Mouse (Mus musculus) adrenal gland, adult 18-20 months (tissue): Measurements from ENCODE around the gene Cpn2. TPM values are rescaled to one million over a fixed set of nuclear protein-coding genes. Genes with fewer than 3 reads are reported as not detected.

Experiments
- DNase-seq, 2 experiments: peaks; one replicate each; pipeline ENCODE4 v3.0.0; 2021 to 2022; ENCODE audit warnings: low spot score in 2 of 2
- total RNA-seq, 2 experiments: library from RNA; stranded (reverse); gene quantifications; 1 replicate in 1 of 2; 2 replicates in 1 of 2; pipeline ENCODE4 v1.2.3; 2021

The Cpn2 gene
- total RNA-seq, 2 experiments from 2014 or later = 1.1 to 2.6 TPM

GRCm38 (mm10) chr16:30280676-30281297 is 13.5 kb upstream of the Cpn2 start:
- no peak for DNase-seq

DNA sequence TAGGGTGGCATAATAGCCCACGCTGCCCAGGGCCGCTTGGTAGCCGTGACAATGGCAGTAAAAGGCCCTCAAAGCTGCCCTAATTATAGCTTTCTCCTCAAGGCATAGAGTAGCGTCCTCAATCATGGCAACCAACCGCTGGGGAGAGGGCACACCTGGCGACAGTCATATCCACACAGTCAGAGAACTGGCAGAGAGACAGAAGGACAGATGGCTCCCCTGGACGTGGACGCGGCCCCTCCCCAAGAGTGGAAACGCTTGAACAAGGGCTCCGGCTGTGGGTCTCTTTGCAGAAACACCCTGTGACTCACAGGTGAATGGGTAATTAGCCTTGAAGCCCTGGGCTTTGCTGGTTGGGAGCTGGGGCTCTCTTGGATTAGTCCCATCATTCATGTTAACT is 11.1 kb upstream of the Cpn2 start:
- no peak for DNase-seq

GRCm38 (mm10) chr16:30275558-30276340 is 8.4 kb upstream of the Cpn2 start:
- no peak for DNase-seq

DNA sequence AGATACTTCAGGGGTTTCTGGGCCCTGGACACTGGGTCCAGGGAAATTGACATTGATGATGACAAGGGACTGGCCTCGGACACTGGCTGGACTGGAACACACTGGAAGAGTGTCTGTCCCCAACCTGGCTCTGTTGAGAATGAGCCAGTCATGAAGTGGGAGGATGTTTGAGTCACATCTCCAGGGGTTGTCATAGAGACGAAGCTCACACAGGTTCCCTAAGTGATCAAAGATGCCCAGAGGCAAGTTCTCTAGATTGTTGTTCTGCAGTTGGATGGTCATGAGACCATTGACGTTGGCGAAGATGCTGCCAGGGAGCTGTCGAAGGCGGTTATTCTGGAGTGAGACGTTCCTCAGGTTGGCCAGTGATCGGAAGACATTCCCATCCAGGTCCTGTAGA is 5.8 kb upstream of the Cpn2 start:
- DNase-seq = no peak

- no peak for DNase-seq
These were observed 4.8 kb upstream of the Cpn2 start for GRCm38 (mm10) chr16:30271941-30272595.

DNA sequence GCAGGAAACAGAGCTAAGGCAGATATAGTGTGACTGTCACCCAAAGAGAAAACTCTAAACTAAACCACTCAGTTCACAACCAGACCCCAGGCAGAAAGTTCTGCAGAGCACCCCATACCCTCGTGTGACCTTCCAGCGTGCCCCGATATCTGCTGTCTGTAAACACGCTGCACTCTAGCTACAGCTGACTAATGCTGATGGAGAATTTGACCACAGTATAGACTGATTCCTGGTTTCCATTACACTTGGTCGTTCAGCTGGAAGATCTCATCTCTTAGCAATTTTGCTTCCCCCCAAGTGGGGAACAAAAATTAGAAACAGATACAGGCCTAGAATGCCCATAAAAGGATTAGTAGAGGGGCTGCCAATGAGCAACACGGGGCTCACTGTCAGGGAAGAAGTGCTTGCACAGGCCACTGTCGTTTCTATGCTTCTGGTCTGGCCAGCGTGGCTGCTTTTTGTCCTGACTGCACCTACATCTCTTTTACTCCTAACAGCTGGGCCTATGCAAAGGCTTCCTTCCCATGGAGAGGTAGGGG is 4.0 kb upstream of the Cpn2 start:
- no peak for DNase-seq

- DNase-seq = no peak
These were observed 738 bp downstream of the Cpn2 start for GRCm38 (mm10) chr16:30266561-30266960.

GRCm38 (mm10) chr16:30265611-30266010 is 1.7 kb downstream of the Cpn2 start:
- DNase-seq = no peak

DNA sequence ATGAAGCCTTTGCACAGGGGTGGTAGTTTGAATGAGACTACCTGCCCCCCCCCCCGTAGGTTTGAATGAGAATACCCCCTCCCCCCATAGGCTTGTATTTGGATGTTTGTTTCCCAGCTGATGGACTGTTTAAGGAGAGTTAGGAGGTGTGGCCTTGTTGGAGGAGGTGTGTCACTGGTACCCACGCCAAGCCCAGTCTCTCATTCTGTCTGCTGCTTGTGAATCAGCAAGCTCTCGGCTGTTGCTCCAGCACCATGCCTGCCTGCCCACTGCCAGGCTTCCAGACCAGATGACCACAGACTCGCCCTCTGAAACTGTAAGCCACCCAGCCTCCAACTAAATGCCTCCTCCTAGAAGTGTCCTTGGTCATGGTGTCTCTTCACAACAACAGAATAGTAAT is 4.1 kb downstream of the Cpn2 start:
- DNase-seq = no peak

DNA sequence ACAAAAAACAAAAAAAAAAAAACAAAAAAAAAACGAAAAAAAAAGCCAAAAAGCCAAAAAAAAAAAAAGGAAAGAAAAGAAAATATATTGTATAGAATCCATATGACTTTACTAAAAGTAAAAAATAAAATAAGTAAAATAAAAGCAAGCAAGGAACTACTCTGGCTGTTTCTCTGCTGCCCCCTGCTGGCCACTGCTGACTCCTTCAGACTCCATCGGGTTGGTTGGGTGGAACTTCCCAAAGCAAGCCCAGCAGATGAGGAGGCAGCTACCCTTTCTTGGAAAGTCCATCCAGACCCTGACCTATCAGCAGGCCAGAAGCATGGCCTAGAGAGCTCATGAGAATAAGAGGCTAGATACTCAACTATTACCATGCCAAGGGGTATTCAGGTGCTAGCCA is 4.6 kb downstream of the Cpn2 start:
- peak; percentile 63 to 74 for DNase-seq

DNA sequence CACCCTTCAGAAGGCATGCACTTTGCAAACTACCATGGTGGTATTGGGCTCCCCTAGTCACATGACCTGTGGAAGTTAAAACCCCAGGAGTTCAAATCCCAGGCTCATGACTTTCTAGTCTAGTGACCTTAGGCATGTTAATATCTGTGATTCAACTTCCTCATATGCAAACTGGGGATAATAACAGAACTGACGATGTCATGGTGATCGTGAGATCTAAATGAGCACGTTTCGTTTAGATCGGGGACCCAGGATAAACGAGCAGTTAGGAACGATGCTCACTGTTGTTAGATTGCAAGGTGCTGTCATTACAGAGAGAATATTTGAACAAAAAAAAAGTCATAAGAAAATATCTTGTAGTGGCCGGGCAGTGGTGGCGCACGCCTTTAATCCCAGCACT is 5.1 kb downstream of the Cpn2 start:
- DNase-seq = no peak

DNA sequence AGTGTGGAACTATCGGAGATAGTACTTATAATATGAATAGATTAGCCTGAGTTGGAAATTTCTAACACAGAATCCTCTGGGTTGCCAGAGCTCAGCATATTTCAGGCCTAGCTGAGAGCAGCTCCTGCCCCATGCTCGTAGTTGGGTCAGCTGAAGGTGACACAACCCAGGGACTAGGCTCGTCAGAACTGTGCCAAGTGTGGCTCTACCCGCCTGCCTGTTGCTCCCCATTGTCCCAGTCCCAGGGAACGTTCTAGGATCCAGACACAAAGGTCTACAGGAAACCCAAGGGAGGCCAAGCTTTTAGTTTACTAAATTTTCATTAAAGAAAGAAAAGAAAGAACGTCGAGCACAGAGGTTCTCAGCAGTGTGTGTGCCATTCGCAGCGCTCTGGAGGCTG is 6.0 kb downstream of the Cpn2 start:
- DNase-seq = no peak

DNA sequence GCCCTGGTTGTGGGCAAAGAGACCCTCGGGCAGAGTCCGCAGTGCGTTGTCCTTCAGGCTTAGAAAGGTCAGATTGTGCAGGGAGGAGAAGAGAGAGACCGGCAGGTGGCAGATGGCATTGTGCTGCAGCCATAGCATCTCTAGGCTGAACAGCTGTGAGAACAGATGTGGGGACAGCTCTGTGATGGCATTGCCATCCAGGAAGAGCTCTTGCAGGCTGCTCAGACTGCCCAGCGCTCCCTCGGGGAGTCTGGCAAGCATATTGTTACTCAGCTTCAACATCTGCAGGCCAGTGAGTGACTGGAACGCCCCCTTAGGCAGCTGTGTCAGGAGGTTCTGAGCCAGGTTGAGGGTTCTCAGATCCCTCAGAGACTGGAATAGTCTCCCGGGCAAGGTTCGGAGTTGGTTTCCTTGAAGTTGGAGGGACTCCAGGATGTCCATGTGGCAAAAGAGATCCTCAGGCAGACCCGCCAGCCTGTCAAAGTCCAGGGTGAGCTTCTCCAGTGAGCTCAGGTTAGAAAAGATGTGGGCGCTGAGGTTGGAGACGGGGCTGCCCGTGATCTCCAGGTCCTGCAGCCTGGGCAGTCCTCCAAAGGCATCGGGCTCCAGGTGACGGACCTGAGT is 7.2 kb downstream of the Cpn2 start:
- DNase-seq = no peak

- no peak for DNase-seq
These were observed 7.9 kb downstream of the Cpn2 start for GRCm38 (mm10) chr16:30259444-30259843.

- no peak for DNase-seq
These were observed 8.9 kb downstream of the Cpn2 start for GRCm38 (mm10) chr16:30258441-30258840.

GRCm38 (mm10) chr16:30257718-30258117 is 9.6 kb downstream of the Cpn2 start:
- no peak for DNase-seq

DNA sequence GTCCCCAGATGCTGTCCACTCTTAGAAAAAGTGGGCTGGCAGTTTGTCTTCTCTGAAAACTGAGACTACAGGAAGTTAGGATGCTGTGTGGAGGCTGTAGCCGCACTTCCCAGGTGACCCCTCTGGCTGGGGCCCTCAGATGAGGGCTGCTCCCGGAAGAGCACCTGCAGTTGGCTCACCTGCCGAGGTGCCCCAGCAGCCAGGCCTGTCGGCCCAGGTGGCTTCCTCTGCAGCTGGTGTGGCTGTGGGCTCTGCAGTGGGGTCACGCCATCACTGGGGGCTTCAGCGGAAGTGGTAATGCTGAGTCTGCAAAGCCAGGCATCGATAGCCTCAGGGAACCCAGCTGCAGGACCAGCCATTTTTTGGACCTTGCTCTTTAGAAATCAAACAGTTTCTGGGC is 12.2 kb downstream of the Cpn2 start:
- no peak for DNase-seq

DNA sequence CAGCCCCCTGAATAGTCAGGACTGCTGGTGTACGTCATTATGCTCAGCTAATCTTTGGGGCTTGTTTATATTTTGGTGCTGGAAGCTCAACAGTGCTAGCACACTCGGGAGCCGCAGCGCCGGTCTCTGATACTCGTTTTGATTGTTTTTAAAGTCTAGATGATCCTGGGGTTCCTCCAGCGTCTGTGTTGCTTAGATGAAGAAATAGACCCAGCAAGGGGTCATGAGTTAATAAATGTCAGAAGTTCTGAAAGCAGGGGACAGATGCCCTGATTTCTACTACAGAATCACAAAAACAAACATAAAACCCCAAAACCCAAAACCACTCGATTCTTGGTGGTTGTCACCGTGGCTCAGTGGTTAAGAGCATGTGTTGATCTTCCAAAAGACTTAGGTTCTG is 13.4 kb downstream of the Cpn2 start:
- no peak for DNase-seq

DNA sequence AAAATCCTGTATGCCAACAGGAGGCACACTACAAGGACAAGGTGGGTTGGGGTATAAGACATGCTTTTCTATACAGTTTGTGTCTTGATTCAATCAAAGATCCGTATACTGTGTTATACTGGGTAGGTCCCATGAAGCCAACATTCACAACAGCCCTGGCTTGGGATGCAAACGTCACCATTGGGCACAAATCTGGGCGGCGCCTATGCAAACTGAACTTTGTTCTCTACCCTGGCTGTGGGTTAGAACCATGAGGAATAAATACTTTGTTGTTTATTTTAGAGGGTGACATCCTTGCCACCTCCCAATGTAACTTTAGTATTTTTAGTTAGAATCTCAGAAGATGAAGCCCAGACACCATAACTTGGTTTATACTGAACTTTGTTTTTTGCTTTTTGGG is 13.9 kb downstream of the Cpn2 start:
- DNase-seq = no peak

- peak; percentile 82 to 83 for DNase-seq
These were observed 15.3 kb downstream of the Cpn2 start for GRCm38 (mm10) chr16:30252003-30252418.

DNA sequence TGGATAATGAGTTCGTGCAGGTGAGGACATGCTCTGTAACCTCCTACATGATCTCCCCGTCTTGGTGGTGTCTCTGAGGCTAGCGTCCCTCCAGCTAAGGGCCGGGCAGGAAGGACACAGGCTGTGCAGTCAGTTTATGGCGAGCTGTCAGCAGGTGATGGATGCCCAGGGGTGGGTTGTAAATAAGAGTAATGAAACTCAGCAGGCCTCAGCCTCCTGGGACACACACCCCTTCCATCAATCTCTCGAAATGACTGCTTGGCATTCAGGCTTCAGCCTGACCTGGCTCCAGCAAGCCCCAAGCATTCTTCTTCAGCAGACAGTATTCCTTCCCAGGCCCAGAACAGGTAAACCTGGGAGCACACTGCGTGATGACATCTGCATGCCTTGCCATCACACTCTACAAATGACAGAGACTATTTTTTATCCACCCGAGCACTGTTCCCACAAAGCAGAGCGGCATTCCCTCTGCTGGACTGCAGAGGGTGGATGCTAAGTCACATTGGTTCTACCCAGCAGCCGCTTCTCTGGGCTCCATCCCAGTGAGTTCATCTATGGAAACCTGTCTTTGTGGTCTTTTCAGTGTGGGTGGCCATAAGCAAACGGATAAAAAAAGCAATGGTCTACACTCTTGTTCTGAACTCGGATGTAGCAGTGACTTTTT is 23.1 kb downstream of the Cpn2 start:
- DNase-seq = no peak
